In genomic region chr4:99652576-99653210, GRCm38 (mm10) we compare ENCODE assay signal across 15 mouse cellular contexts. TPM values are rescaled to one million over a fixed set of nuclear protein-coding genes. Genes with fewer than 3 reads are reported as not detected.
DNase-seq lines count a peak whose midpoint lies in the region; ATAC-seq and TF ChIP-seq lines count a peak whose summit lies in the region.
"Had no signal": no experiment of that assay in that cellular context is flagged by ENCODE, and none has a peak within 500 bp of the region (broad histone marks: within the 10 kb centered on the region; RNA-seq: fewer than 3 reads in every experiment).

No protein-coding gene starts in this region.

- TF ChIP-seq EP300 in stomach, postnatal 0 days (optimal IDR thresholded peaks at IDR 0.05) = no peak

- intact Hi-C loops in heart, postnatal 10 days (cut with DNase I) = no loop called here
- intact Hi-C loops in heart, postnatal 14 days (cut with DNase I) = no loop called here

- no peak for TF ChIP-seq CTCF in stomach, postnatal 0 days (IDR thresholded peaks at IDR 0.05; ENCODE audit: low read depth)

- 2% methylated on average over 19 of the region's 19 CpGs for WGBS in stomach, embryonic 15.5 days
- 3% methylated on average over 19 of the region's 19 CpGs for WGBS in stomach, postnatal 0 days
- WGBS in limb, embryonic 13.5 days = 2% methylated on average over 19 of the region's 19 CpGs

- 0 out of 2 replicates have a peak overlapping the region, but pooled peaks have one; percentile 3 for H3K4me3 ChIP-seq in stomach, embryonic 15.5 days (replicated peaks)
- H3K4me3 ChIP-seq in stomach, postnatal 0 days (ENCODE audit: low read depth, low read length) = no peak overlapping the region
- H3K4me3 ChIP-seq in limb, embryonic 13.5 days = 0 out of 2 replicates have a peak overlapping the region, but pooled peaks have one; percentile 8
- H3K4me3 ChIP-seq: heart, adult 2 months; liver, embryonic 13.5 days; midbrain, embryonic 15.5 days had no signal

- H3K36me3 ChIP-seq in stomach, embryonic 15.5 days = no peaks in the 10 kb centered on the region
- no peaks in the 10 kb centered on the region for H3K36me3 ChIP-seq in stomach, postnatal 0 days (ENCODE audit: control insufficient read depth, insufficient read depth, low read length)
- H3K36me3 ChIP-seq in limb, embryonic 13.5 days = no peaks in the 10 kb centered on the region
- H3K36me3 ChIP-seq: liver, embryonic 13.5 days; midbrain, embryonic 15.5 days had no signal

- no peak overlapping the region for H3K9ac ChIP-seq in stomach, embryonic 15.5 days
- H3K9ac ChIP-seq in stomach, postnatal 0 days (ENCODE audit: low read length) = no peak overlapping the region
- no peak overlapping the region for H3K9ac ChIP-seq in limb, embryonic 13.5 days
- H3K9ac ChIP-seq: liver, embryonic 13.5 days; midbrain, embryonic 15.5 days had no signal

- ATAC-seq in stomach, embryonic 15.5 days (ENCODE audit: insufficient read depth, low FRiP score, low read depth) = no peak
- ATAC-seq in stomach, postnatal 0 days (ENCODE audit: low FRiP score, low TSS enrichment) = no peak
- ATAC-seq in limb, embryonic 13.5 days (ENCODE audit: low FRiP score, low read depth) = no peak
- ATAC-seq: midbrain, embryonic 15.5 days had no signal

- peaks cover 96% of the 10 kb centered on the region for H3K27me3 ChIP-seq in stomach, embryonic 15.5 days (replicated peaks)
- H3K27me3 ChIP-seq in stomach, postnatal 0 days (ENCODE audit: control insufficient read depth, insufficient read depth, low read length) = peaks cover 45% of the 10 kb centered on the region
- peaks cover 100% of the 10 kb centered on the region for H3K27me3 ChIP-seq in limb, embryonic 13.5 days

- DNase-seq in heart, postnatal 10 days = peak; percentile 11 to 17
- no peak for DNase-seq in heart, postnatal 14 days
- no peak for DNase-seq in stomach, postnatal 0 days (ENCODE audit: low spot score)
- no peak for DNase-seq in frontal cortex, postnatal 36 days (ENCODE audit: low spot score in 2 of 2)
- DNase-seq in natural killer cell, adult 2 months (ENCODE audit: low spot score in 2 of 2) = no peak
- DNase-seq: kidney, adult 9 months; liver, embryonic 13.5 days; right cerebral cortex, postnatal 14 days; thymus, adult 18-20 months had no signal

- no peak overlapping the region for H3K4me2 ChIP-seq in stomach, embryonic 15.5 days
- no peak overlapping the region for H3K4me2 ChIP-seq in stomach, postnatal 0 days (replicated peaks; ENCODE audit: low read depth)
- H3K4me2 ChIP-seq in limb, embryonic 13.5 days (replicated peaks) = no peak overlapping the region
- H3K4me2 ChIP-seq: liver, embryonic 13.5 days; midbrain, embryonic 15.5 days had no signal

- H3K9me3 ChIP-seq in stomach, embryonic 15.5 days = no peaks in the 10 kb centered on the region
- no peaks in the 10 kb centered on the region for H3K9me3 ChIP-seq in stomach, postnatal 0 days (ENCODE audit: control insufficient read depth, low read length)
- no peaks in the 10 kb centered on the region for H3K9me3 ChIP-seq in limb, embryonic 13.5 days
- H3K9me3 ChIP-seq: liver, embryonic 13.5 days; midbrain, embryonic 15.5 days had no signal

- no peak overlapping the region for H3K27ac ChIP-seq in stomach, embryonic 15.5 days
- no peak overlapping the region for H3K27ac ChIP-seq in stomach, postnatal 0 days (replicated peaks)
- no peak overlapping the region for H3K27ac ChIP-seq in limb, embryonic 13.5 days
- H3K27ac ChIP-seq: heart, adult 2 months; liver, embryonic 13.5 days; midbrain, embryonic 15.5 days had no signal

- H3K4me1 ChIP-seq in stomach, embryonic 15.5 days = peaks cover 24% of the 10 kb centered on the region
- peaks cover 2% of the 10 kb centered on the region; the same call in 1 of the 2 replicates for H3K4me1 ChIP-seq in stomach, postnatal 0 days (replicated peaks; ENCODE audit: control insufficient read depth, insufficient read depth)
- H3K4me1 ChIP-seq in limb, embryonic 13.5 days = peaks cover 35% of the 10 kb centered on the region

RNA-seq across cellular contexts. Expression of gene Foxd3, which starts 3.4 kb away (rescaled TPM):
- total RNA-seq in heart, postnatal 10 days (2021) = 1 to 10 TPM in 1 of 2 experiments, under 1 TPM in 1; 0.79 to 1.4 TPM
- total RNA-seq in heart, postnatal 14 days (2021) = 1 to 10 TPM in 1 of 2 experiments, under 1 TPM in 1; 0.90 to 1.1 TPM
- polyA plus RNA-seq in stomach, embryonic 15.5 days (2015; fragmentation: Nextera tagmentation; extraction: Ambion mirVana) = 1.4 TPM in 2 replicates
- polyA plus RNA-seq in stomach, postnatal 0 days (2015; fragmentation: Nextera tagmentation; extraction: Ambion mirVana) = 0.62 and 0.65 TPM in 2 replicates
- 0.74 and 0.80 TPM in 2 replicates for polyA plus RNA-seq in limb, embryonic 13.5 days (2015; fragmentation: Nextera tagmentation; extraction: Ambion mirVana)
- total RNA-seq: layer of hippocampus, adult 18-20 months had no signal
- polyA plus RNA-seq: cortical plate, adult 2 months; liver, embryonic 13.5 days had no signal

Comparison
In these comparisons a context has a peak if more than half of its experiments do, and no peak if none do; other contexts are left out.
1. DNase-seq: peak in heart, postnatal 10 days (2 of 2); none in heart, postnatal 14 days (0 of 2), stomach, postnatal 0 days (single experiment), frontal cortex, postnatal 36 days (0 of 2) and natural killer cell, adult 2 months (0 of 2).